Mouse (Mus musculus) spleen, adult 2 months (tissue): ENCODE results near the gene Hbb-bh1.

Experiments
- CTCF ChIP-seq: fragments of 200-500 bp; IDR thresholded peaks from 2 replicates; pipeline ENCODE4 v1.5.1; 2011; ENCODE audit warnings: mild to moderate bottlenecking, inconsistent platforms; ENCODE audit not compliant: insufficient read depth, insufficient read length, insufficient replicate concordance; ENCODE audit errors: extremely low read depth
- POLR2A ChIP-seq: fragments of 200-500 bp; IDR thresholded peaks from 2 replicates; pipeline ENCODE4 v1.6.1; 2011; ENCODE audit warnings: low read depth, low read length, inconsistent platforms

GRCm38 (mm10) chr7:103810296-103810695, 32.7 kb downstream of the Hbb-bh1 start:
- TF ChIP-seq CTCF (no peak), POLR2A (no peak)
